Mouse (Mus musculus) kidney, embryonic 14.5 days (tissue): ENCODE measurements around the gene Msn. TPM values are rescaled to one million over a fixed set of nuclear protein-coding genes. Genes with fewer than 3 reads are reported as not detected.

Experiments used
- ATAC-seq: fragments of 200-750 bp; cut with Nextera tagmentation; 2 replicates; pipeline ENCODE4 v1.8.0; 2017; ENCODE audit warnings: moderate number of reproducible peaks, mild to moderate bottlenecking, moderate TSS enrichment, moderate library complexity; ENCODE audit not compliant: low FRiP score, low TSS enrichment
- H3K27ac ChIP-seq: fragments of 300-500 bp; sonication (generic); 2 replicates; pipeline ENCODE4 v1.5.1; 2014; ENCODE audit warnings: low read depth, mild to moderate bottlenecking, low read length, moderate library complexity, mixed read lengths
- H3K27me3 ChIP-seq: fragments of 300-500 bp; sonication (generic); 2 replicates; pipeline ENCODE4 v1.6.1; 2014; ENCODE audit warnings: mild to moderate bottlenecking, low read length; ENCODE audit not compliant: control insufficient read depth, insufficient read depth
- H3K36me3 ChIP-seq: fragments of 300-500 bp; sonication (generic); 2 replicates; pipeline ENCODE4 v1.6.1; 2014; ENCODE audit warnings: low read length, mixed read lengths; ENCODE audit not compliant: control insufficient read depth, insufficient read depth
- H3K4me1 ChIP-seq: fragments of 300-500 bp; sonication (generic); 2 replicates; pipeline ENCODE4 v1.6.1; 2014; ENCODE audit warnings: low read length, mixed read lengths; ENCODE audit not compliant: control insufficient read depth, insufficient read depth
- H3K4me2 ChIP-seq: fragments of 300-500 bp; sonication (generic); replicated peaks from 2 replicates; pipeline ENCODE4 v1.6.1; 2014; ENCODE audit warnings: low read depth, mild to moderate bottlenecking, low read length
- H3K4me3 ChIP-seq: fragments of 300-500 bp; sonication (generic); 2 replicates; pipeline ENCODE4 v1.5.1; 2014; ENCODE audit warnings: mild to moderate bottlenecking, low read length
- H3K9ac ChIP-seq: fragments of 300-500 bp; sonication (generic); 2 replicates; pipeline ENCODE4 v1.6.1; 2014; ENCODE audit warnings: low read depth, mild to moderate bottlenecking, low read length, moderate library complexity
- H3K9me3 ChIP-seq: fragments of 300-500 bp; sonication (generic); 2 replicates; pipeline ENCODE4 v1.6.1; 2016; ENCODE audit warnings: low read length; ENCODE audit not compliant: control insufficient read depth
- WGBS: fragments of 180-500 bp; shearing (Covaris S2); extraction: QIAGEN DNeasy Blood & Tissue Kit; methylation state at CpG from one replicate; pipeline ENCODE4 v1.1.7; 2014; 5-methylcytosine and 5-hydroxymethylcytosine counted together
- polyA plus RNA-seq: library from polyadenylated mRNA; unstranded; fragments of >200 nt; fragmentation: Nextera tagmentation; extraction: Ambion mirVana; gene quantifications from 2 replicates; pipeline ENCODE4 v1.2.1, GENCODE M21; 2014

The Msn gene
- polyA plus RNA-seq, 1 experiment from 2014 or later = 112 TPM

DNA sequence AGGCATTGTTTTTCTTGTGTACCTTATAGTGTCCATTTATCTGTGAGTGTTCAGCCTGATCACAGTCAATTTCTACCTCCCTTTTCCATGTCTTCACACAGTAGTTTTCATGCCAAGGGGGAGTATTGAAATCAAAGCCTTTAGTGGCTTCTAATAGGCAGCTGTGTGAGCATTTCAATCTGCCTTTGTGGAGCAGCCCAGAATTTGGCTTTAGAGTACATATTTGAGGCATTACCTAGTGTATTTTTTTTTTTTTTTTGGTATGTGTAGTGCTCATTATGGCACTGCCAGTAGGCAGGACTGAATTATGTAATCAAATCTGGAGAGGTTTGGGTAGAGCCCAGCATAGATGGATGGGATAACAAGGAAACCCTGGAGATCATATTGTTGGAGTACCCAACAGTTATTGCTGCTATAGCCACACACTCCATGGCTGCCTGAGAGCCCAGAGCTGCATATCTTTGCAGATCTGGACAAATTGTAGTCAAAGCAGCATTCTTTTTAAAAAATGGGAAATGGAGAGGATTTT, 17.3 kb downstream of the Msn start:
- no peak overlapping the region for H3K9ac ChIP-seq
- H3K36me3 ChIP-seq = no peaks in the 10 kb centered on the region
- H3K4me2 ChIP-seq = no peak overlapping the region
- no peak overlapping the region for H3K4me3 ChIP-seq
- no peaks in the 10 kb centered on the region for H3K9me3 ChIP-seq
- no peak for ATAC-seq
- no peak overlapping the region for H3K27ac ChIP-seq
- H3K27me3 ChIP-seq = no peaks in the 10 kb centered on the region
- no peaks in the 10 kb centered on the region for H3K4me1 ChIP-seq

DNA sequence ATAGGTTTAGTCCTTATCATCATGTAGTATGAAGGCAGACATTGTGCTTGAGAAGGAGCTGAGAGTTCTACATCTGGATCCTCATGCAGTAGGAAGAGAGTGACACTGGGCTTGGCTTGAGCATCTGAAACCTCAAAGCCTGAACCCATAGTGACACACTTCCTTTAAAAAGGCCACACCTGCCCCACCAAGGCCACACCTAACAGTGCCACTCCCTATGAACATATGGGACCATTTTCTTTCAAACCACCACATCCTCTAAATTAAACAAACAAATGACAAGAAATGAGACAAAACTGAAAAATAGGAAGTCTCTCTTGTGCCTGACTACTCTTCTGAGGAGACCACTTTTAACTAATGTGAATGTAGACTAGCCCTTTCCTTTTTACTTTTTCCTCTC, 19.7 kb downstream of the Msn start:
- Histone ChIP-seq H3K4me3 (no peak overlapping the region), H3K36me3 (no peaks in the 10 kb centered on the region), H3K9me3 (no peaks in the 10 kb centered on the region), H3K4me1 (no peaks in the 10 kb centered on the region), H3K27ac (no peak overlapping the region), H3K27me3 (no peaks in the 10 kb centered on the region), H3K4me2 (no peak overlapping the region), H3K9ac (no peak overlapping the region)
- no peak for ATAC-seq

DNA sequence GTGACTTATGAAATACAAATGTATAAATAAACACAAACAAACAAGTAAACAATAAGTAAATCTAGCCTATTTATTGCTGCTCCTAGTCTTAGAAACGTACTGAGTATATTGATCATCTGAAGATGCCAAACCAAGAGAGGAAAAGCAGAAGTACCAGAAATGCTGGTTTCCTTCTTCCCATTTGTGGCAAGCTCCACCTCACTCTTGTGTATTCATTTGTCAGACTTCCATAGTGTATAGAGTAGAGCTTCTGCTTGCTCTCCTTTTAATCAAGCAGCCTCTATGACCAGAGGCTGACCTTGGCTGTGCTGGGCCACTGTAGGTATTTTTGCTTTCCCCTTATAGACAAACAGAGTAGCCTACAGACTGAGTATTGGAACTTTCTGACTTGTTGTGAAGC, 21.5 kb downstream of the Msn start:
- no peak overlapping the region for H3K4me2 ChIP-seq
- H3K36me3 ChIP-seq = no peaks in the 10 kb centered on the region
- H3K9ac ChIP-seq = no peak overlapping the region
- H3K4me3 ChIP-seq = no peak overlapping the region
- H3K9me3 ChIP-seq = no peaks in the 10 kb centered on the region
- no peaks in the 10 kb centered on the region for H3K4me1 ChIP-seq
- H3K27ac ChIP-seq = no peak overlapping the region
- no peak for ATAC-seq
- WGBS = 69% methylated on average over 1 of the region's 1 CpGs
- no peaks in the 10 kb centered on the region for H3K27me3 ChIP-seq

DNA sequence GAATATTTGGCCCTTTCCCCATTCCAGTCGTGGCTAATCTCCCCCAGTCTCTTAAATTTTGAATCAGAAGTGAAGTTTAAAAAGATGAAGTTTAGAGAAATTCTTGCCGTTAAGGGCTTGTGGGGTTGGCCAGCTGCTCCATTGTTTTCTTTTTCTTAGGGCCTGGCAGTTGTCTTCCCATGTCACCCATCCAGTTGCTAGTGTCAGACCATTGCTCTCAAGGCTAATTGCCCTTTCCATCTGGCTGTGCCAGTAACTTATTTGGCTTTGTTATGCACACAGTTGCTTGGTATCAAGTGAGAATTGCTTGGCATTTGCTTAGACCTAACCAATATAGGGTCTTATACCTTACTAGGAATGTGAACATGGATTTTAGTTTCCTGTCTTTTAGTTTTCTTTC, 24.2 kb downstream of the Msn start:
- Histone ChIP-seq H3K9ac (no peak overlapping the region), H3K27ac (no peak overlapping the region), H3K9me3 (no peaks in the 10 kb centered on the region), H3K36me3 (no peaks in the 10 kb centered on the region), H3K4me3 (no peak overlapping the region), H3K27me3 (no peaks in the 10 kb centered on the region), H3K4me1 (no peaks in the 10 kb centered on the region), H3K4me2 (no peak overlapping the region)
- ATAC-seq = no peak
- 59% methylated on average over 2 of the region's 2 CpGs for WGBS

DNA sequence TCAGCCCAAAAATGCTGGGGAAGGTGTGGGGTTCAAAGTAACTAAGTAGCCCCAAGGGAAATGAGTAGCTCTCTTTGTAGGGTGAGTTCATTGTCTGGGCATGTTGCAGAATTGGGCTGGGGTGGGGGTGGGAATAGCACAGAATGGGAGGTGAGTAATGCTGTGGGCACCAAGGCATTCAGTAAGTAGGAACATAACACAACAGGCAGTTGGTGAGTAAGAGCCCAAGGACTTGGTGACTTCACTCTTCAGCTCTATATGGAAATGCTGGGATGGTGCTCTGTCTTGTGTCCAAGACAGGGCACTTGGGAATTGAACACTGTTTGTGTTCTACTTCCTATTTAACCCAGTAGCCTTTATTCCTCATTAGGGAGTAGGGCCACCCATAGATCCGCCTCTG, 26.1 kb downstream of the Msn start:
- Histone ChIP-seq H3K27me3 (no peaks in the 10 kb centered on the region), H3K4me2 (no peak overlapping the region), H3K4me3 (no peak overlapping the region), H3K4me1 (no peaks in the 10 kb centered on the region), H3K27ac (no peak overlapping the region), H3K9me3 (no peaks in the 10 kb centered on the region), H3K9ac (no peak overlapping the region), H3K36me3 (no peaks in the 10 kb centered on the region)
- no peak for ATAC-seq
- WGBS = 65% methylated on average over 1 of the region's 1 CpGs

DNA sequence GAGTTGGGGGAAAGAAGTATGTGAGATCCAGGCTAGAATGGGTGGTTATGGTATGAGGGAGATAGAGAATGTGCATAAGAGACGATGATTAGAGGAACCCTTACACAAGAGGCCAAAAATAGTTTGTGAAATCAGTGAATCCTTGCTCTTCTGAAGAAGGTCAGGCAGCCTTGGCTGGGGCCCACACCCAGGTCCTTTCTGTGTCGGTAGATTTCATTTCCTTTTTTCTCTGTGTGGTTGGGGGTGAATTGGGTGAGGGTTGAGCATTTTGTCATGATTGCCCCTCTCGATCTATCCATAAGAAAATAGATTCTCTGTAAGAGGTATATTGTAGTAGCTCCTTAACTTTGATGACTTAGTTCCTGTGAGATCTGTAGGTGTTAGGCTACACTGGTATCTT, 31.0 kb downstream of the Msn start:
- 77% methylated on average over 3 of the region's 3 CpGs for WGBS
- Histone ChIP-seq H3K4me2 (no peak overlapping the region), H3K9me3 (no peaks in the 10 kb centered on the region), H3K27ac (no peak overlapping the region), H3K36me3 (no peaks in the 10 kb centered on the region), H3K4me3 (no peak overlapping the region), H3K9ac (no peak overlapping the region), H3K27me3 (no peaks in the 10 kb centered on the region), H3K4me1 (no peaks in the 10 kb centered on the region)
- no peak for ATAC-seq

DNA sequence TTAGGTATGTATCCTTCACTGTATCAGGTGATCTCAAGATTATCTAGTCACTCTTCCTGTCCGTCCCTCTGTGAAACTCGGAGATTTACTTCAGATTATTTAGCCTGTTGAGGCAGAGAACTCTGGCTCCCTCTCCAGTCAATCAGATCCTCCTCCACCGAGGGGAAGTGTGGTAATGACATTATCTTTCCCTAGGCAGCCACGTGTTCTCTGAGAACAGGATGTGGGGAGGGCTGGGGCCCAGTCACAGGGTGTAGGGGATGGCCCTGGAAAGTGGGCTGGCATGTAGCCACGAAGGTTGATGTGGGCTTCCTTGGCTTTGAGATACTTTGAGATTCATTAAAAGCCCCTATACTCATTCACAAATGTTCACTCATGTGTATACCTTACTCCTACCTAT, 34.3 kb downstream of the Msn start:
- Histone ChIP-seq H3K9ac (no peak overlapping the region), H3K9me3 (no peaks in the 10 kb centered on the region), H3K27me3 (no peaks in the 10 kb centered on the region), H3K4me3 (no peak overlapping the region), H3K4me1 (no peaks in the 10 kb centered on the region), H3K27ac (no peak overlapping the region), H3K4me2 (no peak overlapping the region; the same call in 1 of the 2 replicates), H3K36me3 (no peaks in the 10 kb centered on the region)
- ATAC-seq = peak; percentile 82; the same call in 1 of the 2 replicates
- WGBS = 37% methylated on average over 5 of the region's 5 CpGs

DNA sequence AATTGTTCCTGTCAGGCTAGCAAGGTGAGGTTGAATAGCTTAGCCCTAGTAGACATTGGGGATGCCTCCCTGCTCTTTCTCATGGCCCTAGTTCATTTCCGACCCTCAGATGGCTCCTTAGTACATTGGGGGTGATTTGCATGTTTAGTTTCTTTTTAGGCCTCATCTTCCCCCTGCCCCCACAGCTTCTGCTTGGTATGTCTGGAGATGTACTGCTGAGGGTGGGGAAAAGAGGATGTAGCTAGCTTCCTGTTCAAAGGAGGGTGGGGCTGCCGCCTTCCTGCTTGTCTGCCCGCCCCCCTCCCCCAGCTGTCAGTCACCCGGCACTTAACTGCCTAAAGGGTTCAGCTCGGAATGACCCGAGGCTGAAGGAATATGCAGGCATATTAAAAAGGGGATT, 34.8 kb downstream of the Msn start:
- H3K9ac ChIP-seq = no peak overlapping the region
- no peaks in the 10 kb centered on the region for H3K36me3 ChIP-seq
- WGBS = 61% methylated on average over 6 of the region's 6 CpGs
- no peak overlapping the region for H3K4me3 ChIP-seq
- no peaks in the 10 kb centered on the region for H3K27me3 ChIP-seq
- H3K4me2 ChIP-seq = no peak overlapping the region; the same call in 1 of the 2 replicates
- H3K9me3 ChIP-seq = no peaks in the 10 kb centered on the region
- no peaks in the 10 kb centered on the region for H3K4me1 ChIP-seq
- H3K27ac ChIP-seq = no peak overlapping the region
- peak; percentile 49; the same call in 1 of the 2 replicates for ATAC-seq

DNA sequence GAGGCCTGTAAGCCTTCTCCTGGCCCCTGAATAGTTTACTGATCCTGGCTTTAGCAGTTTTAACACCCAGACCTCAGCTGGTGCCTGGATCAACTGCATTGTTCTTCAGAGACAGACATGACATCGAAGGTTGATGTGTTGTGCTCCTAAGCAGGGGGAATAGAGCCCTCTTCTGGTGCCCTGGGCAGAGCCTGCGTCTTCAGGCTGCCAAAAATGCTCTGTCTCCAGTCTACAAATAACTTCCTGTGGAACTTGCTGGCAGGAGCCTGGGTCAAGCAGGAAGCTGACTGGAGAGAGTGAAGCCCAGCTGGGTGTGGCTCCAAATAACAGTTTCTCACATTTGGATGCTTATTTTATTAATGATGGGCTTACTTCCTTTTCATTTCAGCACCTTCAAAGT, 37.4 kb downstream of the Msn start:
- H3K27ac ChIP-seq = no peak overlapping the region
- H3K9ac ChIP-seq = no peak overlapping the region
- no peaks in the 10 kb centered on the region for H3K27me3 ChIP-seq
- H3K9me3 ChIP-seq = no peaks in the 10 kb centered on the region
- no peak for ATAC-seq
- H3K4me3 ChIP-seq = no peak overlapping the region
- H3K4me1 ChIP-seq = no peaks in the 10 kb centered on the region
- no peaks in the 10 kb centered on the region for H3K36me3 ChIP-seq
- H3K4me2 ChIP-seq = no peak overlapping the region
- WGBS = 45% methylated on average over 2 of the region's 2 CpGs

DNA sequence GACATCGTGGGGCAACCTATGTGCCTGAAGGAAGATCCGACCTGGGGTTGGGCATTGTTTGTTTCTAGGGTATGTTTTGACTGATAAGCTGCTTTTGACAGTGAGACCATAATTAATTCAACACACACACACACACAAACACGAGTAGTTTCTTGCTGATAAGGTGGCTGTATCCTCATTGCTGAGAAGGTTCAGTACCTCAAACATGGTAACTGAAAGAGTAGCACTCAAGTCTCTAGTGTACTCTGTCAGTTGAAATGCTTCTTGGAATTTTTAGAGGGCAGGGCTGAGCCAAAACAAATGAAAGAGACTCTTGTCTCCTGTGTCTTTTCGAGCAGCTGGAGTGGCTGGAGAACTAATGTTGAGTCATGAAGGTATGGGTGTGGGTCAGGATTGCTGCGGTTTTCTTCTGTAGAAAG, 38.4 kb downstream of the Msn start:
- no peak overlapping the region for H3K9ac ChIP-seq
- no peak for ATAC-seq

More for the DNA sequence above, 38.4 kb downstream of the Msn start:
- Histone ChIP-seq H3K9me3 (no peaks in the 10 kb centered on the region), H3K36me3 (no peaks in the 10 kb centered on the region), H3K27me3 (no peaks in the 10 kb centered on the region), H3K27ac (no peak overlapping the region), H3K4me3 (no peak overlapping the region), H3K4me2 (no peak overlapping the region), H3K4me1 (no peaks in the 10 kb centered on the region)
- WGBS = 69% methylated on average over 5 of the region's 5 CpGs
